Mouse (Mus musculus) forebrain, embryonic 10.5 days (tissue): Measurements from ENCODE around the gene Adk. TPM values are rescaled to one million over a fixed set of nuclear protein-coding genes. Genes with fewer than 3 reads are reported as not detected.
A peak's percentile ranks its signal among the peaks of the same experiment; 100 is the strongest.

Experiments
- DNase-seq: peaks from one replicate; pipeline ENCODE4 v3.0.0-alpha.2; 2017; ENCODE audit warnings: low spot score; ENCODE audit errors: extremely low spot score
- H3K27ac ChIP-seq: fragments of 300-500 bp; sonication (generic); 2 replicates; pipeline ENCODE4 v1.5.1; 2016; ENCODE audit warnings: mild to moderate bottlenecking
- H3K27me3 ChIP-seq: fragments of 300-500 bp; sonication (generic); 2 replicates; pipeline ENCODE4 v1.6.1; 2016; ENCODE audit warnings: mild to moderate bottlenecking; ENCODE audit not compliant: poor library complexity, severe bottlenecking
- H3K36me3 ChIP-seq: fragments of 300-500 bp; sonication (generic); replicated peaks from 2 replicates; pipeline ENCODE4 v1.6.1; 2016; ENCODE audit warnings: mild to moderate bottlenecking, moderate library complexity
- H3K4me1 ChIP-seq: fragments of 300-500 bp; sonication (generic); 2 replicates; pipeline ENCODE4 v1.6.1; 2016
- H3K4me3 ChIP-seq: fragments of 300-500 bp; sonication (generic); 2 replicates; pipeline ENCODE4 v1.5.1; 2016; ENCODE audit warnings: mild to moderate bottlenecking, moderate library complexity
- H3K9me3 ChIP-seq: fragments of 300-500 bp; sonication (generic); 2 replicates; pipeline ENCODE4 v1.6.1; 2016; ENCODE audit warnings: mild to moderate bottlenecking, moderate library complexity
- whole genome bisulfite sequencing: fragments of 180-500 bp; shearing (Covaris S2); methylation state at CpG from one replicate; pipeline ENCODE4 v1.1.7; 2016; 5-methylcytosine and 5-hydroxymethylcytosine counted together
- polyA plus RNA-seq: library from polyadenylated mRNA; unstranded; fragments of >200 nt; fragmentation: Nextera tagmentation; extraction: Ambion mirVana; gene quantifications from 2 replicates; pipeline ENCODE4 v1.2.1, GENCODE M21; 2016

Adk gene
- polyA plus RNA-seq, 1 experiment from 2014 or later, result 171 TPM

GRCm38 (mm10) chr14:21359896-21360525 is 307.6 kb downstream of the Adk start:
- 96% methylated on average over 8 of the region's 12 CpGs for WGBS
- peaks cover 12% of the 10 kb centered on the region for H3K4me1 ChIP-seq
- H3K27me3 ChIP-seq, result no peaks in the 10 kb centered on the region
- no peak for DNase-seq
- peak overlapping the region; percentile 69 for H3K27ac ChIP-seq
- H3K4me3 ChIP-seq, result no peak overlapping the region
- no peaks in the 10 kb centered on the region for H3K9me3 ChIP-seq
- peaks cover 4% of the 10 kb centered on the region for H3K36me3 ChIP-seq

GRCm38 (mm10) chr14:21367095-21367494 is 314.7 kb downstream of the Adk start:
- peaks cover 8% of the 10 kb centered on the region for H3K36me3 ChIP-seq
- H3K9me3 ChIP-seq, result 0 out of 2 replicates have a peak, but pooled peaks cover 5% of the 10 kb centered on the region
- no peak overlapping the region for H3K27ac ChIP-seq
- 90% methylated on average over 2 of the region's 2 CpGs for WGBS
- no peaks in the 10 kb centered on the region for H3K27me3 ChIP-seq
- peaks cover 32% of the 10 kb centered on the region for H3K4me1 ChIP-seq
- no peak for DNase-seq
- H3K4me3 ChIP-seq, result no peak overlapping the region

GRCm38 (mm10) chr14:21368622-21369021 is 316.2 kb downstream of the Adk start:
- Histone ChIP-seq H3K4me1 (peaks cover 37% of the 10 kb centered on the region), H3K27ac (peak overlapping the region; percentile 79), H3K27me3 (no peaks in the 10 kb centered on the region), H3K9me3 (0 out of 2 replicates have a peak, but pooled peaks cover 5% of the 10 kb centered on the region), H3K36me3 (peaks cover 8% of the 10 kb centered on the region), H3K4me3 (no peak overlapping the region)
- DNase-seq, result no peak
- WGBS, result 67% methylated on average over 2 of the region's 2 CpGs

GRCm38 (mm10) chr14:21369127-21369526 is 316.8 kb downstream of the Adk start:
- WGBS, result 28% methylated on average over 5 of the region's 5 CpGs
- peak; percentile 77 for DNase-seq
- Histone ChIP-seq H3K9me3 (0 out of 2 replicates have a peak, but pooled peaks cover 5% of the 10 kb centered on the region), H3K4me1 (peaks cover 37% of the 10 kb centered on the region), H3K27ac (peak overlapping the region; percentile 79), H3K36me3 (peaks cover 8% of the 10 kb centered on the region), H3K4me3 (no peak overlapping the region), H3K27me3 (no peaks in the 10 kb centered on the region)

- Histone ChIP-seq H3K36me3 (no peaks in the 10 kb centered on the region), H3K27me3 (no peaks in the 10 kb centered on the region), H3K4me1 (peaks cover 37% of the 10 kb centered on the region), H3K4me3 (no peak overlapping the region), H3K27ac (peak overlapping the region; percentile 40; the same call in 1 of the 2 replicates), H3K9me3 (no peaks in the 10 kb centered on the region)
- WGBS, result 66% methylated on average over 2 of the region's 2 CpGs
- no peak for DNase-seq
Observed at GRCm38 (mm10) chr14:21371946-21372345, 319.6 kb downstream of the Adk start.

GRCm38 (mm10) chr14:21372689-21373088 is 320.3 kb downstream of the Adk start:
- DNase-seq, result no peak
- Histone ChIP-seq H3K36me3 (no peaks in the 10 kb centered on the region), H3K27me3 (no peaks in the 10 kb centered on the region), H3K4me1 (peaks cover 35% of the 10 kb centered on the region), H3K9me3 (no peaks in the 10 kb centered on the region), H3K4me3 (no peak overlapping the region), H3K27ac (0 out of 2 replicates have a peak overlapping the region, but pooled peaks have one; percentile 37)
- 92% methylated on average over 5 of the region's 5 CpGs for WGBS

- Histone ChIP-seq H3K9me3 (peaks cover 8% of the 10 kb centered on the region; the same call in 1 of the 2 replicates), H3K27me3 (no peaks in the 10 kb centered on the region), H3K36me3 (peaks cover 18% of the 10 kb centered on the region), H3K27ac (no peak overlapping the region), H3K4me1 (peaks cover 9% of the 10 kb centered on the region; the same call in 1 of the 2 replicates), H3K4me3 (no peak overlapping the region)
- 90% methylated on average over 5 of the region's 5 CpGs for WGBS
- no peak for DNase-seq
Observed at GRCm38 (mm10) chr14:21383701-21384428, 331.5 kb downstream of the Adk start.

- Histone ChIP-seq H3K27ac (no peak overlapping the region), H3K4me3 (no peak overlapping the region), H3K36me3 (peaks cover 6% of the 10 kb centered on the region), H3K27me3 (no peaks in the 10 kb centered on the region), H3K9me3 (peaks cover 8% of the 10 kb centered on the region; the same call in 1 of the 2 replicates), H3K4me1 (peaks cover 32% of the 10 kb centered on the region)
- WGBS, result 94% methylated on average over 7 of the region's 7 CpGs
- DNase-seq, result no peak
Observed at GRCm38 (mm10) chr14:21399506-21399905, 347.1 kb downstream of the Adk start.

- Histone ChIP-seq H3K4me1 (peaks cover 32% of the 10 kb centered on the region), H3K36me3 (peaks cover 6% of the 10 kb centered on the region), H3K4me3 (no peak overlapping the region), H3K27ac (peak overlapping the region; percentile 80), H3K27me3 (no peaks in the 10 kb centered on the region), H3K9me3 (peaks cover 8% of the 10 kb centered on the region; the same call in 1 of the 2 replicates)
- DNase-seq, result peak; percentile 25
- WGBS, result 73% methylated on average over 8 of the region's 8 CpGs
Observed at GRCm38 (mm10) chr14:21402157-21402601, 349.8 kb downstream of the Adk start.

- H3K4me3 ChIP-seq, result no peak overlapping the region
- H3K36me3 ChIP-seq, result peaks cover 6% of the 10 kb centered on the region
- peak overlapping the region; percentile 80 for H3K27ac ChIP-seq
- H3K27me3 ChIP-seq, result no peaks in the 10 kb centered on the region
- peaks cover 8% of the 10 kb centered on the region; the same call in 1 of the 2 replicates for H3K9me3 ChIP-seq
- WGBS, result 79% methylated on average over 8 of the region's 8 CpGs
- no peak for DNase-seq
- peaks cover 32% of the 10 kb centered on the region for H3K4me1 ChIP-seq
Observed at GRCm38 (mm10) chr14:21402621-21403405, 350.4 kb downstream of the Adk start.

- Histone ChIP-seq H3K4me3 (no peak overlapping the region), H3K36me3 (no peaks in the 10 kb centered on the region), H3K27ac (peak overlapping the region; percentile 85; the same call in 1 of the 2 replicates), H3K9me3 (no peaks in the 10 kb centered on the region), H3K27me3 (no peaks in the 10 kb centered on the region), H3K4me1 (peaks cover 57% of the 10 kb centered on the region)
- 88% methylated on average over 5 of the region's 5 CpGs for WGBS
- no peak for DNase-seq
Observed at GRCm38 (mm10) chr14:21406946-21407345, 354.6 kb downstream of the Adk start.

- WGBS, result 79% methylated on average over 4 of the region's 4 CpGs
- no peak overlapping the region for H3K4me3 ChIP-seq
- H3K9me3 ChIP-seq, result no peaks in the 10 kb centered on the region
- H3K36me3 ChIP-seq, result no peaks in the 10 kb centered on the region
- peaks cover 39% of the 10 kb centered on the region for H3K4me1 ChIP-seq
- DNase-seq, result no peak
- H3K27ac ChIP-seq, result peak overlapping the region; percentile 85
- no peaks in the 10 kb centered on the region for H3K27me3 ChIP-seq
Observed at GRCm38 (mm10) chr14:21408846-21409245, 356.5 kb downstream of the Adk start.
